Mouse (Mus musculus) T-cell, adult 2 months (primary cell): ENCODE measurements around the gene Slc24a2.

Source experiments
- DNase-seq: peaks from one replicate; pipeline ENCODE4 v3.0.0; 2022; ENCODE audit warnings: low spot score

Gene Slc24a2

DNA sequence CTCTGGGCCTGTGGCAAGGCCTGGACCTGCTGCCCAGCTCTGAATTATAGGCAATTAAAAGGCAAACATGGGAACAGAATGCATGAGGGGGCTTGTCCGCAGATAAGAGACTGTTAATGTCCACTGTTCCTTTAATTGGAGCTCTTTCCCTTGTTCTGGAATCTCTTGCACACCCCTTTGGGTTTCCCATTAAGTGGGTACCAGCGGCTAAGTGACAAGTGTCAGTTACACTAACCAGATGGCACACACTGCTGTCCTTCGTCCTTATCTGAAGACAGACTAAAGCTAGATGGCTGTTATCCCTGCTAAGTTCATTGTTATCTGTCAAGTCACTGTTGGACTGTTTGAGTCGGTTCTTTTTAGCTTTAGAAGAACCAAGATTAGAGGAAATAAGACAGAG, 274.8 kb downstream of the Slc24a2 start:
- no peak for DNase-seq

DNA sequence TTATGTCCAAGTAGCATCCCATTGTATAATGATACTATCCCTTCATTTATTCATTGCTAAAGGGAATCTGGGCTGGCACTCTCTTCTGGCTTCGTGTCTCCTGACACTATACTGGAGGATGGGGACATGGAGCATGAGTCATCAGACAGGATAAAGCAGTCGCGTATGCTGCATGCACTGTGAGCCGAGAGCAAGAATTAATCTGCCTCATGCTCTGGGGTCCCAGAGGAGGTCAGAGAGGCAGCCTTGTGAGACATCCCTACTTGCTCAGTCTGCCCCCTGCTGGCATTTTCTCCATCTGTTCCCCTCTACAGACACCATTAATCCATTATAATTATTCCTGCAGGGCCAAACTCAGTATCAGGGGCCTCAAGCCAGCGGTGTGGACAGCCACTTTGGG, 276.8 kb downstream of the Slc24a2 start:
- no peak for DNase-seq

DNA sequence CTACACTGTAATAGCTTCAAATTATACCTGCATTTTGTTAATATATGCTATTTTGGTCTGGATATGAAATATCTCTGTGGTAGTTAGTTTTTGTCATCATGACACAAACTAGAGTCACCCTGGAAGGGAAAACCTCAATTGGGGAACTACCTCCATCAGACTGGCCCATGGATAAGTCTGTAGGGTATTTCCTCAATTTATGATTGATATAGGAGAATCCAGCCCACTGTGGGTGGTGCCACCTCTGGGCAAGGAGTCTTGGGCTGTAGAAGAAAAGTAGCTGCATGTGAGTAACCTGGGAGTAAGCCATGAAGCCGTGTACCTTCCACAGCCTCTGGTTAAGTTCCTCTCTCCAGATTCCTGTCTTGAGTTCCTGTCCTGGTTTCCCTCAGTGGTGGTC, 281.5 kb downstream of the Slc24a2 start:
- DNase-seq = no peak

DNA sequence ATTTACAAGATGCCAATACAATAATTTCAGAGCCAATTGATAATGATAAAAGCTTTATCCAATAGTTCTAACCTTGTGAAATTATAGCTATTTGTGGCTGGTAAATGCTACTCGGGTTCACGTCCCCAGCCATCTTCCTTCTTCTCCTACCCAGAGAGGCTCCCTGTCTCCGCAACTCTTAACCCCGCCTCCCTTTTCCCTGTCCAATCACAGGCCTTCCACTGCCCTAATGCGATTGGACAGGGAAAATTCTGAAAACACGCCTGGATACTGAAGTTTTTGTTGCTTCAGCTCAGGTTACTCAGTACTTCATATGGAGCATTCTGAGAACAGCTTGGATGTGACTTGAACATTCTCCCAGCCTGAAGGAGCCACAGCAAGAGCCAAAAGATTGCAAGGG, 287.0 kb downstream of the Slc24a2 start:
- DNase-seq = no peak

DNA sequence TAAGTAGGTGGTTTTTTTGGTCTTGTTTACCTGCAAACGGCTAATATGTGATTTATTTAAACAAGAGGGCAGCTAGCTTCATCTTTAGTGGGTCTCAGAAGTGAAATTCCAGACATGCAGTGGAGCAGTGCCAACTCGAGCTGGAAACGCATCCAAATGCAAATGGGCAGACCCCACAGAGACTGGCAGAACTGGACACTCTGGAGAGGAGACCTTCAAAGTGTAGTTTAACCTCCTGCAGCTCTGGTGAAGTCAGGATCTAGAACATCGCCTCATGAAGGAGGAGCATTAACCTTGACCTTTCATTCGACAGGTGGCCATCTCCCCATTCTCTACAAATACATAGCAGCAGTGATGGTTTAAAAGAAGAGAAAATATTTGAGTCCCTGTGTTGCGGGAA, 287.6 kb downstream of the Slc24a2 start:
- no peak for DNase-seq

DNA sequence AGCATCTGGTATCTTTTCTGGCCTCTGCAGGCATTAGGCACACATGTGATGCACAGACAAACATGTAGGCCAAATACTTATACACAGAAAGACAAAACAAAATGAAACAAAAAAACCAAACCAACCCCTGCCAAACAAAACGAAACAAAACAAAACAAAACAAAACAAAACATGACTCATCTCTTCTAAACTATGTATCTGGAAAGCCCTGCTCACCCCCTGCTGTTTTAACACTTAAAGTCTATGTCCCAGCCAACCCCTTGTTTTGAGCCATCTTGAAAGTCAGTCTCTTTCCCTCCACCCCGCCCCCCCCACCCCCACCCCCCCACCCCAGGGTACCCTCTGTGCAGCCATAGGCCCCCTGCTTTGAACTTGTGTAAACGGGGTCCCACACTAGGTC, 293.6 kb downstream of the Slc24a2 start:
- DNase-seq = no peak

DNA sequence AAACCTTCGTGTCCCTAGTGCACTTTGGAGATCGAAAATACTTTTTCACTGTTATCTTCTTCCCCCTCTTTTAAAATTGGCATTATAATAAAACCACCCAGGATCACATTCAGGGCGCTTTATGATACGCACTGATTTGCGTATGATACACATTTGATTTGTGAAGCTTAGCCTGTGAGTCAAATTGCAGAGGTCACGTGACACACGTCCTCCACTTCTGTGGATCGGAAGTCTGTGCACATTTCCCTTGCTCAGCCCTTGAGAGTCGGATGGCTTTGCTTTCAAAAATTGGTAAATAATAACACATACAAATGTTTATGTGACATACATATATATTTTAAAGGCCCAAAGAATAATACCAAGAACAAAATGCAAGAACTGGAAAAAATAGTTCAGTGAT, 294.1 kb downstream of the Slc24a2 start:
- DNase-seq = no peak
